ENCODE assay signal across 13 mouse cellular contexts in genomic region chr16:22549346-22549745, GRCm38 (mm10).
A peak's percentile ranks its signal among the peaks of the same experiment; 100 is the strongest.
DNase-seq lines count a peak whose midpoint lies in the region; ATAC-seq and TF ChIP-seq lines count a peak whose summit lies in the region.
"Had no signal": no experiment of that assay in that cellular context is flagged by ENCODE, and none has a peak within 500 bp of the region (broad histone marks: within the 10 kb centered on the region; RNA-seq: fewer than 3 reads in every experiment).

No protein-coding gene starts in this region.

- peak overlapping the region; percentile 43 for H3K4me3 ChIP-seq in heart, embryonic 11.5 days (ENCODE audit: low read depth, low read length)
- H3K4me3 ChIP-seq in kidney, adult 2 months (ENCODE audit: insufficient read depth, low read depth, low read length) = no peak overlapping the region
- peak overlapping the region; percentile 35; the same call in 1 of the 2 replicates for H3K4me3 ChIP-seq in lung, embryonic 14.5 days (ENCODE audit: low read depth, low read length)
- no peak overlapping the region for H3K4me3 ChIP-seq in limb, embryonic 10.5 days

- TF ChIP-seq CTCF in kidney, adult 2 months (conservative IDR thresholded peaks at IDR 0.05; ENCODE audit: insufficient read depth, insufficient read length, low read depth, low read length) = no peak
- no peak for TF ChIP-seq CTCF in lung, embryonic 14.5 days (IDR thresholded peaks at IDR 0.05; ENCODE audit: low read depth)

- TF ChIP-seq POLR2A in kidney, adult 2 months (IDR thresholded peaks at IDR 0.05; ENCODE audit: low read depth, low read length) = no peak

- no peak overlapping the region; the same call in 1 of the 2 replicates for H3K9ac ChIP-seq in heart, embryonic 11.5 days (ENCODE audit: low read depth, low read length)
- H3K9ac ChIP-seq in lung, embryonic 14.5 days = no peak overlapping the region
- H3K9ac ChIP-seq: limb, embryonic 15.5 days; neural tube, embryonic 12.5 days had no signal

- H3K9me3 ChIP-seq in heart, embryonic 11.5 days (replicated peaks; ENCODE audit: control insufficient read depth, low read length) = no peaks in the 10 kb centered on the region
- H3K9me3 ChIP-seq in lung, embryonic 14.5 days (ENCODE audit: low read depth, low read length) = no peaks in the 10 kb centered on the region
- no peaks in the 10 kb centered on the region for H3K9me3 ChIP-seq in limb, embryonic 10.5 days (replicated peaks)
- H3K9me3 ChIP-seq: limb, embryonic 15.5 days; neural tube, embryonic 12.5 days had no signal

- DNase-seq in heart, adult 11 months = no peak
- DNase-seq in kidney, adult 2 months = no peak
- no peak for DNase-seq in kidney, adult 9 months
- no peak for DNase-seq in lung, embryonic 14.5 days
- DNase-seq in lung, postnatal 4 days = no peak
- no peak for DNase-seq in limb, embryonic 10.5 days (ENCODE audit: low spot score)
- DNase-seq: B cell, adult 2 months; thymus, adult 18-20 months had no signal

- ATAC-seq in heart, embryonic 11.5 days (replicated peaks; ENCODE audit: insufficient number of reproducible peaks, low FRiP score, low TSS enrichment) = no peak
- no peak for ATAC-seq in lung, embryonic 14.5 days (ENCODE audit: insufficient read depth)
- peak; percentile 67 for ATAC-seq in megakaryocyte-erythroid progenitor cell, adult 5-6 weeks (replicated peaks; ENCODE audit: low FRiP score, low TSS enrichment, poor library complexity, severe bottlenecking)

- no peak overlapping the region for H3K27ac ChIP-seq in heart, embryonic 11.5 days (ENCODE audit: low read depth, low read length)
- H3K27ac ChIP-seq in kidney, adult 2 months (ENCODE audit: insufficient read depth, low read depth, low read length) = peak overlapping the region; percentile 6; the same call in 1 of the 2 replicates
- no peak overlapping the region for H3K27ac ChIP-seq in lung, embryonic 14.5 days (ENCODE audit: low read depth)
- no peak overlapping the region for H3K27ac ChIP-seq in limb, embryonic 10.5 days
- H3K27ac ChIP-seq: macrophage; neural tube, embryonic 12.5 days had no signal

- H3K4me2 ChIP-seq in heart, embryonic 11.5 days = peak overlapping the region; percentile 63
- peak overlapping the region; percentile 63 for H3K4me2 ChIP-seq in lung, embryonic 14.5 days

- H3K36me3 ChIP-seq in heart, embryonic 11.5 days (ENCODE audit: control insufficient read depth, insufficient read depth, low read length) = no peaks in the 10 kb centered on the region
- no peaks in the 10 kb centered on the region for H3K36me3 ChIP-seq in kidney, adult 2 months (ENCODE audit: control insufficient read depth, insufficient read depth, low read length)
- H3K36me3 ChIP-seq in lung, embryonic 14.5 days (ENCODE audit: insufficient read depth) = no peaks in the 10 kb centered on the region
- no peaks in the 10 kb centered on the region for H3K36me3 ChIP-seq in limb, embryonic 10.5 days
- H3K36me3 ChIP-seq: limb, embryonic 15.5 days; neural tube, embryonic 12.5 days had no signal

- WGBS in heart, embryonic 11.5 days (ENCODE audit: insufficient replicate concordance) = 49% methylated on average over 5 of the region's 5 CpGs
- 75% methylated on average over 5 of the region's 5 CpGs for WGBS in kidney, adult 2 months
- 67% methylated on average over 5 of the region's 5 CpGs for WGBS in lung, embryonic 14.5 days
- whole genome bisulfite sequencing in limb, embryonic 10.5 days = 84% methylated on average over 5 of the region's 5 CpGs

- H3K4me1 ChIP-seq in heart, embryonic 11.5 days (ENCODE audit: control insufficient read depth, insufficient read depth, low read length) = peaks cover 39% of the 10 kb centered on the region
- peaks cover 18% of the 10 kb centered on the region for H3K4me1 ChIP-seq in kidney, adult 2 months (ENCODE audit: control insufficient read depth, insufficient read depth, low read length)
- peaks cover 31% of the 10 kb centered on the region; the same call in 1 of the 2 replicates for H3K4me1 ChIP-seq in lung, embryonic 14.5 days (ENCODE audit: insufficient read depth)
- H3K4me1 ChIP-seq in limb, embryonic 10.5 days = peaks cover 38% of the 10 kb centered on the region
- H3K4me1 ChIP-seq: neural tube, embryonic 12.5 days had no signal

- no peaks in the 10 kb centered on the region for H3K27me3 ChIP-seq in heart, embryonic 11.5 days (ENCODE audit: control insufficient read depth, insufficient read depth, low read length)
- H3K27me3 ChIP-seq in kidney, adult 2 months (replicated peaks; ENCODE audit: control insufficient read depth, insufficient read depth, low read length) = no peaks in the 10 kb centered on the region
- H3K27me3 ChIP-seq in lung, embryonic 14.5 days (ENCODE audit: insufficient read depth, low read length) = no peaks in the 10 kb centered on the region
- no peaks in the 10 kb centered on the region for H3K27me3 ChIP-seq in limb, embryonic 10.5 days (ENCODE audit: low read depth, poor library complexity, severe bottlenecking)
- H3K27me3 ChIP-seq: limb, embryonic 15.5 days had no signal

Comparison
In these comparisons a context has a peak if more than half of its experiments do, and no peak if none do; other contexts are left out.
1. H3K4me3 ChIP-seq: peak in heart, embryonic 11.5 days (single experiment) and lung, embryonic 14.5 days (single experiment); none in kidney, adult 2 months (single experiment) and limb, embryonic 10.5 days (single experiment).